8 mouse cellular contexts compared by ENCODE assay signal in the genomic region with DNA sequence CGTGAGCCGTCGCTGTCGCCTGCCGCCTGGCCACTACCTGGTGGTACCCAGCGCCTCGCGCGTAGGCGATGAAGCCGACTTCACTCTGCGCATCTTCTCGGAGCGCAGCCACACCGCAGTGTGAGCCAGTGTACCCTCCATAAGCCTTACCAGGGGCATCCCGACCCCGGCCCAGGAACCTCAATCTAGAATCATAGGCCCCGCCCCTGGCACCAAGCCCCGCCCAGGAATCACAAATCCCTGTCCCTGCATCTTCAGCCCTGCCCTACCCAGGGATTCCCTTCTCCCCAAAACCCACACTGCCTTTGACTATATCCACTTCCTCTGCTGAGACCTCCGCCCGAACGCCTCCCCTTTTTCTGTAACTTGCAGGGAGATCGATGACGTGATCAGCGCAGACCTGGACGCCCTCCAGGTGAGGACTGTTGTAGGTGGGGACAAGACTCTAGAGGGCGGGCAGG. TPM values are rescaled to one million over a fixed set of nuclear protein-coding genes. Genes with fewer than 3 reads are reported as not detected.
DNase-seq lines count a peak whose midpoint lies in the region; ATAC-seq and TF ChIP-seq lines count a peak whose summit lies in the region.

No protein-coding gene starts in this region.

- peaks cover 13 to 17% of the 10 kb centered on the region in 2 experiments for H3K4me1 ChIP-seq in heart, embryonic 14.5 days (ENCODE audit: control insufficient read depth in 2 of 2, insufficient read depth in 2 of 2, low read length in 2 of 2)
- peaks cover 14% of the 10 kb centered on the region for H3K4me1 ChIP-seq in heart, postnatal 0 days (ENCODE audit: control insufficient read depth, insufficient read depth)
- H3K4me1 ChIP-seq in midbrain, embryonic 12.5 days = peaks cover 9% of the 10 kb centered on the region

- ATAC-seq in heart, embryonic 14.5 days (ENCODE audit: insufficient number of reproducible peaks, insufficient read depth, low FRiP score, low read depth) = no peak
- ATAC-seq in heart, postnatal 0 days (ENCODE audit: insufficient read depth, low read depth) = no peak
- 0 out of 2 replicates have a peak, but pooled peaks have one; percentile 41 for ATAC-seq in midbrain, embryonic 12.5 days (ENCODE audit: low FRiP score, low read depth)

- peak overlapping the region; percentile 70 for H3K4me2 ChIP-seq in heart, embryonic 14.5 days (ENCODE audit: low read length)
- H3K4me2 ChIP-seq in heart, postnatal 0 days (ENCODE audit: low read depth, low read length) = peak overlapping the region; percentile 56
- peak overlapping the region; percentile 51 for H3K4me2 ChIP-seq in midbrain, embryonic 12.5 days (replicated peaks)

- H3K4me3 ChIP-seq in heart, embryonic 14.5 days (ENCODE audit: control insufficient read depth in 1 of 2, insufficient read depth in 1 of 2, low read depth in 1 of 2, low read length in 2 of 2) = peak overlapping the region; percentile 32 to 33
- H3K4me3 ChIP-seq in heart, postnatal 0 days (ENCODE audit: low read depth, low read length) = peak overlapping the region; percentile 24
- peak overlapping the region; percentile 33 for H3K4me3 ChIP-seq in midbrain, embryonic 12.5 days

- intact Hi-C loops in heart, postnatal 10 days (cut with DNase I) = no loop called here

- H3K9me3 ChIP-seq in heart, embryonic 14.5 days (ENCODE audit: control insufficient read depth, low read length) = no peaks in the 10 kb centered on the region
- H3K9me3 ChIP-seq in heart, postnatal 0 days (replicated peaks; ENCODE audit: control insufficient read depth, low read length) = no peaks in the 10 kb centered on the region
- no peaks in the 10 kb centered on the region for H3K9me3 ChIP-seq in midbrain, embryonic 12.5 days

- H3K27me3 ChIP-seq in heart, embryonic 14.5 days (ENCODE audit: control insufficient read depth, insufficient read depth, low read length) = peaks cover 20% of the 10 kb centered on the region
- peaks cover 13% of the 10 kb centered on the region for H3K27me3 ChIP-seq in heart, postnatal 0 days (ENCODE audit: control insufficient read depth, insufficient read depth, low read length)
- H3K27me3 ChIP-seq in midbrain, embryonic 12.5 days = peaks cover 46% of the 10 kb centered on the region

- no peak overlapping the region for H3K27ac ChIP-seq in heart, embryonic 14.5 days (replicated peaks in 1 of 2; ENCODE audit: control insufficient read depth in 1 of 2, insufficient read depth in 1 of 2, low read depth in 2 of 2, low read length in 2 of 2)
- H3K27ac ChIP-seq in heart, postnatal 0 days (ENCODE audit: low read depth) = no peak overlapping the region
- no peak overlapping the region for H3K27ac ChIP-seq in midbrain, embryonic 12.5 days (replicated peaks)

- 2% methylated on average over 27 of the region's 27 CpGs for WGBS in heart, embryonic 14.5 days
- WGBS in heart, postnatal 0 days = 3% methylated on average over 27 of the region's 27 CpGs
- 3% methylated on average over 27 of the region's 27 CpGs for WGBS in midbrain, embryonic 12.5 days

- H3K9ac ChIP-seq in heart, embryonic 14.5 days (ENCODE audit: low read length) = peak overlapping the region; percentile 62
- H3K9ac ChIP-seq in heart, postnatal 0 days (replicated peaks; ENCODE audit: low read depth, low read length) = no peak overlapping the region
- H3K9ac ChIP-seq in midbrain, embryonic 12.5 days (replicated peaks) = 0 out of 2 replicates have a peak overlapping the region, but pooled peaks have one; percentile 7

- peaks cover 28% of the 10 kb centered on the region for H3K36me3 ChIP-seq in heart, embryonic 14.5 days (ENCODE audit: control insufficient read depth, insufficient read depth, low read length)
- peaks cover 24% of the 10 kb centered on the region for H3K36me3 ChIP-seq in heart, postnatal 0 days (replicated peaks; ENCODE audit: control insufficient read depth, insufficient read depth, low read length)
- peaks cover 25% of the 10 kb centered on the region for H3K36me3 ChIP-seq in midbrain, embryonic 12.5 days

- no peak for TF ChIP-seq EP300 in heart, postnatal 0 days (IDR thresholded peaks at IDR 0.05; ENCODE audit: low read depth)

- DNase-seq in heart, postnatal 10 days = no peak
- DNase-seq in brain, adult 2 months (ENCODE audit: low read depth, low spot score) = peak; percentile 50
- DNase-seq in heart, postnatal 0 days (ENCODE audit: low spot score) = no peak
- DNase-seq in adrenal gland, postnatal 25 days = no peak
- DNase-seq in layer of hippocampus, adult 8-10 months (ENCODE audit: low spot score in 2 of 2) = no peak
- no peak for DNase-seq in spleen, postnatal 10 days (ENCODE audit: low spot score in 2 of 2)

- no peak for TF ChIP-seq CTCF in heart, postnatal 0 days (IDR thresholded peaks at IDR 0.05; ENCODE audit: low read depth)

RNA-seq across cellular contexts. Expression of a gene that starts 7.5 kb away (rescaled TPM):
- 0.27 and 0.46 TPM in 2 replicates for polyA plus RNA-seq in heart, embryonic 14.5 days (2014; fragmentation: Nextera tagmentation; extraction: Ambion mirVana)
- total RNA-seq in heart, postnatal 10 days (2021) = under 1 TPM; 0.26 to 0.47 TPM
- not detected in 2 replicates for total RNA-seq in heart, postnatal 0 days (2014; rRNA removed; ENCODE audit: low replicate concordance)
- polyA plus RNA-seq in heart, postnatal 0 days (2015; fragmentation: Nextera tagmentation; extraction: Ambion mirVana) = 0.26 TPM in 2 replicates
- 0.20 and 0.39 TPM in 2 replicates for polyA plus RNA-seq in midbrain, embryonic 12.5 days (2016; fragmentation: Nextera tagmentation; extraction: Ambion mirVana)
- total RNA-seq in adrenal gland, postnatal 25 days (2021) = 0.21 TPM in 1 of 2 replicates, not detected in the other
- total RNA-seq in layer of hippocampus, adult 8-10 months (2022) = under 1 TPM; 0.25 to 0.61 (median 0.41) TPM

RNA-seq across cellular contexts. Expression of a gene that starts 25.1 kb away (rescaled TPM):
- polyA plus RNA-seq in heart, embryonic 14.5 days (2014; fragmentation: Nextera tagmentation; extraction: Ambion mirVana) = 1.3 and 2.6 TPM in 2 replicates
- total RNA-seq in heart, postnatal 10 days (2021) = 1 to 10 TPM; 2.2 to 2.8 TPM
- 5.0 TPM in 1 of 2 replicates, not detected in the other for total RNA-seq in heart, postnatal 0 days (2014; rRNA removed; ENCODE audit: low replicate concordance)
- polyA plus RNA-seq in heart, postnatal 0 days (2015; fragmentation: Nextera tagmentation; extraction: Ambion mirVana) = 2.2 and 3.9 TPM in 2 replicates
- polyA plus RNA-seq in midbrain, embryonic 12.5 days (2016; fragmentation: Nextera tagmentation; extraction: Ambion mirVana) = 2.6 and 3.1 TPM in 2 replicates
- total RNA-seq in adrenal gland, postnatal 25 days (2021) = not detected in 2 replicates
- total RNA-seq in layer of hippocampus, adult 8-10 months (2022) = not detected

RNA-seq across cellular contexts. Expression of a gene that starts 55.1 kb away (rescaled TPM):
- 4.7 and 4.8 TPM in 2 replicates for polyA plus RNA-seq in heart, embryonic 14.5 days (2014; fragmentation: Nextera tagmentation; extraction: Ambion mirVana)
- 10 to 100 TPM; 35.0 to 35.8 TPM for total RNA-seq in heart, postnatal 10 days (2021)
- 2.3 and 24.1 TPM in 2 replicates for total RNA-seq in heart, postnatal 0 days (2014; rRNA removed; ENCODE audit: low replicate concordance)
- polyA plus RNA-seq in heart, postnatal 0 days (2015; fragmentation: Nextera tagmentation; extraction: Ambion mirVana) = 30.9 and 36.0 TPM in 2 replicates
- 3.2 and 3.5 TPM in 2 replicates for polyA plus RNA-seq in midbrain, embryonic 12.5 days (2016; fragmentation: Nextera tagmentation; extraction: Ambion mirVana)
- total RNA-seq in adrenal gland, postnatal 25 days (2021) = 14.4 and 17.6 TPM in 2 replicates
- 1 to 10 TPM; 2.4 to 6.9 (median 4.9) TPM for total RNA-seq in layer of hippocampus, adult 8-10 months (2022)
